16 mouse cellular contexts compared by ENCODE assay signal in the genomic region with DNA sequence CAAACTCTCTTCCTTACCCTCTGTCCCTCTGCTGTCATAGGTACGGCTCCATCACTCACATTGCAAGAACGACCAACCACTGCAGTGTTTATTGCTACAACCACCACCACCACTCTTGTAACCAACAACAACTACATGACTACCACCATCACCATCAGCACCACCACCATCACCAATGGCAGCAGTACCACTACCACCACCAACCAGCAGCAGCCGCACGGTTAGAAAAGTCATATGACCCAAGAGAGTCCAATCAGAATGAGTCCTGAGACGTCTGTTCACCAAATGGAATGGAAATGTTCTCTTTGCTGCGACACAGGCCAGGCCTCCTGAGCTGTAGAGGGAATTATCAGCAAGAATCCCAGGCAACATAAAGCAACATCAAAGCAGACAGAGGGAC. TPM values are rescaled to one million over a fixed set of nuclear protein-coding genes. Genes with fewer than 3 reads are reported as not detected.
"Had no signal": no experiment of that assay in that cellular context is flagged by ENCODE, and none has a peak within 500 bp of the region (broad histone marks: within the 10 kb centered on the region; RNA-seq: fewer than 3 reads in every experiment).

No protein-coding gene starts in this region.

- DNase-seq: cerebellum, adult 9-11 months; cerebellum, postnatal 10 days; cerebellum, postnatal 14 days; cerebellum, postnatal 25 days; cerebellum, postnatal 36 days; embryo, embryonic 11 days; forebrain, postnatal 0 days; gastrocnemius, adult 2 months; gastrocnemius, postnatal 10 days; gastrocnemius, postnatal 14 days; gastrocnemius, postnatal 25 days; gastrocnemius, postnatal 36 days; heart, adult 2 months had no signal

RNA-seq across cellular contexts. Expression of gene Mchr1, which starts 40.5 kb away (rescaled TPM):
- total RNA-seq: common myeloid progenitor, adult 5-6 weeks; granulocyte monocyte progenitor cell, adult 5-6 weeks; heart, adult 2 months; heart, adult 8-10 months had no signal
